Mouse (Mus musculus) erythroblast, embryonic 14.5 days (primary cell): Measurements from ENCODE around the gene Fkbp7.

ENCODE experiments used
- GATA1 ChIP-seq: IDR thresholded peaks from 2 replicates; pipeline ENCODE4 v1.6.1; 2012; ENCODE audit warnings: low read length, inconsistent platforms, mixed read lengths
- TAL1 ChIP-seq: IDR thresholded peaks from 3 replicates; pipeline ENCODE4 v1.6.1; 2012; ENCODE audit warnings: low read length, inconsistent platforms, mixed read lengths

GRCm38 (mm10) chr2:76658551-76658950 is 14.4 kb downstream of the Fkbp7 start:
- TF ChIP-seq GATA1 (no peak), TAL1 (no peak)
